Mouse (Mus musculus) heart, adult 2 months (tissue): ENCODE measurements around the gene Myl6b. TPM values are rescaled to one million over a fixed set of nuclear protein-coding genes. Genes with fewer than 3 reads are reported as not detected.
"Not testable (repeated sequence)": the region's sequence is repeated elsewhere in the genome, so short reads cannot be mapped to it uniquely, and the experiment has no call there.

Experiments used
- DNase-seq, 2 experiments: peaks; one replicate each; pipeline ENCODE4 v3.0.0; 2021
- H3K27ac ChIP-seq: fragments of 200-600 bp; 2 replicates; pipeline ENCODE4 v1.8.1; 2022
- H3K27me3 ChIP-seq: fragments of 200-500 bp; 2 replicates; pipeline ENCODE4 v1.6.1; 2012; ENCODE audit warnings: mild to moderate bottlenecking, low read length, inconsistent platforms, mixed read lengths; ENCODE audit not compliant: control insufficient read depth, insufficient read depth
- H3K36me3 ChIP-seq: fragments of 200-500 bp; 2 replicates; pipeline ENCODE4 v1.6.1; 2012; ENCODE audit warnings: low read length, inconsistent platforms; ENCODE audit not compliant: control insufficient read depth, insufficient read depth
- H3K4me1 ChIP-seq: fragments of 200-500 bp; 2 replicates; pipeline ENCODE4 v1.6.1; 2011; ENCODE audit warnings: low read length; ENCODE audit not compliant: control insufficient read depth, insufficient read depth
- H3K4me3 ChIP-seq: fragments of 200-600 bp; 2 replicates; pipeline ENCODE4 v1.8.1; 2022
- H3K79me2 ChIP-seq: fragments of 200-500 bp; replicated peaks from 2 replicates; pipeline ENCODE4 v1.6.1; 2012; ENCODE audit warnings: mild to moderate bottlenecking, inconsistent platforms, low read length, moderate library complexity, mixed read lengths; ENCODE audit not compliant: control insufficient read depth, insufficient read depth
- H3K9ac ChIP-seq: fragments of 200-500 bp; 2 replicates; pipeline ENCODE4 v1.6.1; 2012; ENCODE audit warnings: low read depth, mild to moderate bottlenecking, control low read depth, inconsistent platforms, low read length, mixed read lengths
- CTCF ChIP-seq: fragments of 200-600 bp; IDR thresholded peaks from 2 replicates; pipeline ENCODE4 v1.8.1; 2022; ENCODE audit warnings: antibody characterized with exemption, mild to moderate bottlenecking, moderate library complexity
- EP300 ChIP-seq: fragments of 200-500 bp; IDR thresholded peaks from 2 replicates; pipeline ENCODE4 v1.6.1; 2011; ENCODE audit warnings: low read depth, low read length, control low read depth; ENCODE audit not compliant: insufficient read depth
- POLR2A ChIP-seq: fragments of 200-500 bp; IDR thresholded peaks from 2 replicates; pipeline ENCODE4 v1.6.1; 2011; ENCODE audit warnings: mild to moderate bottlenecking, low read depth, low read length, control low read depth; ENCODE audit not compliant: insufficient read depth
- WGBS: fragments of 180-500 bp; shearing (Covaris S2); methylation state at CpG from one replicate; pipeline ENCODE4 v1.1.7; 2018; 5-methylcytosine and 5-hydroxymethylcytosine counted together
- intact Hi-C: fragments of 180-260 bp; cut with DNase I; formaldehyde crosslinking; loops from one replicate; pipeline ENCODE4 v1.15.1; 2025
- polyA plus RNA-seq: library from polyadenylated mRNA; depleted of rRNA; stranded (reverse); fragments of >200 nt; gene quantifications from 2 replicates; pipeline ENCODE4 v1.2.3, GENCODE M21; 2012
- total RNA-seq, 2 experiments: library from RNA; stranded (reverse); gene quantifications; 2 replicates each; pipeline ENCODE4 v1.2.3; 2021

Myl6b gene
- total and polyA plus RNA-seq, 3 experiments = 2.9 to 3.8 (median 3.5) TPM

DNA sequence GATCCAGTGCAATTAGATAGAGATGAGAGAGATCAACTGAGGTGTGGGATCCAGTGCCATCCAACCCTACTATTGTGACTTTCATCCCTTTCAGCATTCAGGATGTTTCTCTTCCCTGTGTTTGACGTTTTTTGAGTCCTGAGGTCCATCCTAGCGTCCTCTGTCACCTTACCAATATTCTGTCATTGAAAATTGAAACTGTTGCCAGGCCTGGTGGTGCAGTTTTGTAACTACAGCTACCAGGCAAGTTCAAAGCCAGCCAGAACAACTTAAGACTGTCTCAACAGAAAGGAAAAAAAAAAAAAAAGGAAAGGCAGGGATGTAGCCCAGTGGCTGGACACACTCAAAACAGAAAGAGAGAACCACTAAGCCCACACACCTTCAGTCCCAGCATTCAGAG, 3.2 kb downstream of the Myl6b start:
- H3K27ac ChIP-seq = peak overlapping the region; percentile 100
- no peak overlapping the region; the same call in 1 of the 2 replicates for H3K9ac ChIP-seq
- no peak overlapping the region for H3K4me3 ChIP-seq
- peaks cover 17% of the 10 kb centered on the region for H3K4me1 ChIP-seq
- 55% methylated on average over 2 of the region's 2 CpGs for WGBS
- peak; percentile 41 for TF ChIP-seq CTCF
- no peak for TF ChIP-seq POLR2A
- TF ChIP-seq EP300 = no peak
- H3K27me3 ChIP-seq = no peaks in the 10 kb centered on the region
- intact Hi-C loops = loop anchor here (10.0 kb wide), 1 partner anchor 400 kb away; the partner anchor contains the start of gene Baz2a
- peaks cover 8% of the 10 kb centered on the region for H3K36me3 ChIP-seq
- no peaks in the 10 kb centered on the region for H3K79me2 ChIP-seq
- DNase-seq = no peak

DNA sequence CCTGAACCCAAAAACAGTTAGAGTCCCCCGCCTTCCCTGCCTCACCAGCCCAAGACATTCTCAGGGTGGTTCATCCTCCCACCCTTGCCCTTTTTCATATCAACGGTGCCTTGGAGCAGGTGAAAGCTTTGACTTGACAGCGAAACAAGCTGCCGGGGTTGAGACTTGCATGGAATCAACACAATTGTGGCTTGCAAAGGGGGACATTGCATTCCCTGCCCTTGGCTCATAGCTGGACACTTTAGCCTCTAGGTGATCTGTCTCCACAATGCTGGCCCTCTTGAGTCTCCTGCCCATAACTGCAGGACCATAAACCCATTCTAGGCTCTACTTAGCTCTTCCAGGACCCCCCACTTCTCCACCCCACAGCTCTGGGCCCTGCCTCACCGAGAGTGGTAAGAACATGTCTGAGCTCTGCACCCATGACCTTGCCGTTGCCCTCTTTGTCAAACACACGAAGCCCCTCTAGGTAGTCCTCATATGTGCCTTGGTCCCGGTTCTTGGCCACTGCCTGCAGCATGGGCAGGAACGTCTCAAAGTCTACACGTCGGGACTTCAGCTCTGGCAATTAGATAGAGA, 3.7 kb downstream of the Myl6b start:
- 40% methylated on average over 11 of the region's 11 CpGs for WGBS
- intact Hi-C loops = loop anchor here (5.0 to 10.0 kb wide), 2 partner anchors 33 to 400 kb away; partner anchors contain the start of genes Baz2a and Esyt1
- TF ChIP-seq CTCF (no peak), EP300 (0 out of 2 replicates have a peak, but pooled peaks have one; percentile 3)
- peak overlapping the region; percentile 99 for H3K4me3 ChIP-seq
- peak overlapping the region; percentile 77 for H3K9ac ChIP-seq
- H3K27ac ChIP-seq = peak overlapping the region; percentile 100
- H3K4me1 ChIP-seq = peaks cover 18% of the 10 kb centered on the region
- H3K79me2 ChIP-seq = no peaks in the 10 kb centered on the region
- peak in 1 of 2 experiments; percentile 34 for DNase-seq
- peaks cover 11% of the 10 kb centered on the region for H3K36me3 ChIP-seq
- H3K27me3 ChIP-seq = no peaks in the 10 kb centered on the region

DNA sequence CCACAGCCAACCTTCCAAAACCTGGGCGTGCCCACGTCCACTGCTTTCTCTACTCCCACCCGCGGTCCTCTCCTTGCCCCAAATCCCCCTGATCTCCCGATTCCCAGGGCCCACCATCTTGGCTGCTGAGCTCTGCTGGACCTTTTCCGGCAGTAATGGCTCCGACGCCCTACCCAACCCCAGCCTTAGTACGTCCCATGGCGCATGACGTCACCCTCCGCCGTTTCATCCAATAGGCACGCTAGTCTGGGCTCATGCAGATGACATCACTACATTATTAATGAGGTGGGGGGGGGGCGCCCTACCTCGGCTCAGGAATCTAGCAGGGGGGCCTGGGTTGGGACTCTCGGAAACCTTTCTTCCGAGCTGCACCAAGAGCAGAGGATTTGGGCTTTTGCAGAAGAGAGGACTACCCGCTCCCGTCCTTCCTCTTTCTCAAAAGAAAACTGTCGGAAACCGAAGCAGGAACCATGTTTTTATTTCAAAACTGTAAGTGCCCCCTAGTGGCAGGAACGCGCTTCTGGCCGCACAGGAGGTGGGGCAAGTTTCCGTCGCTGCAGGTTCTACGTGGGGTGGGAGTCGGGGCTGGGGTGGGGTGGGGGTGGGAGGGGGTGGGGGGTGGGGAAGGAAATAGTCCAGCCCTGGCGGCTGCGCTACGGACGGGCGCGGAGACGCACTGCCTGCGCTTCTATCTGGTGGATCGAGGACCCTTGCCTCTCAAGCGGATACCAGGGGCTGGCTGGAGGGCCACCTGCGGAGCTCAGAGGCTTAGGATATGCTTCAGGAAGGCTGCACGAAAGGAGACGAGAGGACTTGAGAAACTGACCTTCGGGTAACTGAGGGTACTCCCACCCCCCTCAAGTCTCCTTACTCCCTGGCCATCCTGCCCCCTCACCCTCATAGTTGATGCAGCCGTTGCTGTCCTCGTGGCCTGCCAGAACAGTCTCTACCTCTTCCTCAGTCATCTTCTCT, 4.5 kb downstream of the Myl6b start, which contains the start of gene Myl6:
Gene Myl6, minus strand, starts transcription at position 451 of the 972 bp plus-strand sequence.
- WGBS = under 1% methylated on average over 45 of the region's 45 CpGs
- Histone ChIP-seq H3K4me3 (peak within 1 kb of the TSS; percentile 99), H3K27ac (peak within 1 kb of the TSS; percentile 100), H3K79me2 (no peaks in the 10 kb centered on the region), H3K36me3 (peaks cover 11% of the 10 kb centered on the region), H3K27me3 (no peaks in the 10 kb centered on the region), H3K9ac (peak within 1 kb of the TSS; percentile 77), H3K4me1 (peaks cover 19% of the 10 kb centered on the region)
- TF ChIP-seq CTCF (peak; percentile 78), POLR2A (peak; percentile 100), EP300 (peak; percentile 82; the same call in 1 of the 2 replicates)
- peak; percentile 95 to 97 for DNase-seq
- intact Hi-C loops = loop anchor here (2.0 to 10.0 kb wide), 3 partner anchors 33 to 399 kb away; partner anchors contain the start of genes Baz2a and Esyt1

DNA sequence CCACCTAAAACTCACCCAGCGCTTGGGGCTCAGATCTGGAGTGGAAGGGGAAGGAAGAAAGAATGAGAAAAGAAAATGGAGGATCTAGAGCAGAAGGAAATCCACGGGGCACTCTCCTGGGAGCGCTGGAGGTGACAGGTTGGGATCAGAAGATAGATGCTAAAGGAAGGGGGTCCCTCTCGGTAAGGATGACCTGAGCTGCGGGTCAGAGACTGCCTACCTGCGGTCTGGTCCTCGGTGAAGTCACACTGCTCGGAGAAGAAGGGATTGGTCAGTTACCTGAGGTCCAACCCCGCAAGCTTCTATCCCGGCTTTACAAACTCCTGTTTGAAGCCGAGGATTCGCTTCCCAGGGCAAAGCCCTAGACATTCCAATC, 5.2 kb downstream of the Myl6b start:
- Histone ChIP-seq H3K79me2 (no peaks in the 10 kb centered on the region; the same call in 1 of the 2 replicates), H3K4me1 (peaks cover 19% of the 10 kb centered on the region), H3K27ac (peak overlapping the region; percentile 100), H3K9ac (peak overlapping the region; percentile 66), H3K4me3 (peak overlapping the region; percentile 99), H3K36me3 (peaks cover 11% of the 10 kb centered on the region), H3K27me3 (no peaks in the 10 kb centered on the region)
- TF ChIP-seq EP300 (no peak), POLR2A (no peak), CTCF (no peak)
- intact Hi-C loops = loop anchor here (2.0 to 10.0 kb wide), 3 partner anchors 33 to 399 kb away; partner anchors contain the start of genes Baz2a and Esyt1
- no peak for DNase-seq
- WGBS = 0% methylated on average over 12 of the region's 12 CpGs

DNA sequence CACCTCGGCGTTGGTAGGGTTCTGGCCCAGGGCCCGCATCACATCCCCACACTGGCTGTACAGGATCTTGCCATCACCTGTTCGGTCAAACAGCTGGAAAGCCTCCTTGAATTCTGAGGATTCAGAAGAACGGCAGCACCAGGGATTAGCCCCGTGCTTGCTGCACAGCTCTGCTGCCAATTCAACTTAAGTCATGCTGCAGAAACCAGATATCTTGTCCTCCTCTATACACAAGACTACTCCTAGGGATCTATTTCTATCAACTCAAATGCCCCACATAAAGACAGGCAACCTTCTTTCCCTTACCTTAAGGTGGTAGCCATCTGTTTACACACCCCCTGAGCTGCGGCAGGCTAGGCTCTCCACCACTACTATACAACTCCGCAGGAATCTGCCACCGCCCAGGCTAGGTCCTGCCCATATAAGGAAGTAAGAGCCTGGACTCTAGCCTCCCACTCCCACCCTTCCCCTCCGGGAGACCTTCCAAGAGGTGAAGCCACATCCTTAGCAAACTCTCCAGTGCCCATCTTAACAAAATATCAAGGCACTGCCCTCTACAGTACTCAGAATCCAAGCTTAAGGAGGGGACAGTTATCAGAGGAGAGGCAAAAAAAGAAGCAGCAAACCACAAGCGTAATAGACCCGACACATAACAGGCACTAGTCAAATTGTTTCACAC, 5.7 kb downstream of the Myl6b start:
- DNase-seq = peak; percentile 75 to 82
- H3K4me1 ChIP-seq = peaks cover 19% of the 10 kb centered on the region
- H3K36me3 ChIP-seq = peaks cover 11% of the 10 kb centered on the region
- no peaks in the 10 kb centered on the region; the same call in 1 of the 2 replicates for H3K79me2 ChIP-seq
- WGBS = 2% methylated on average over 12 of the region's 12 CpGs
- peak overlapping the region; percentile 66 for H3K9ac ChIP-seq
- peak overlapping the region; percentile 99 for H3K4me3 ChIP-seq
- H3K27ac ChIP-seq = peak overlapping the region; percentile 100
- TF ChIP-seq CTCF (no peak), EP300 (no peak), POLR2A (peak; percentile 68; the same call in 1 of the 2 replicates)
- no peaks in the 10 kb centered on the region for H3K27me3 ChIP-seq
- intact Hi-C loops = loop anchor here (2.0 to 10.0 kb wide), 3 partner anchors 32 to 398 kb away; partner anchors contain the start of genes Baz2a and Esyt1

DNA sequence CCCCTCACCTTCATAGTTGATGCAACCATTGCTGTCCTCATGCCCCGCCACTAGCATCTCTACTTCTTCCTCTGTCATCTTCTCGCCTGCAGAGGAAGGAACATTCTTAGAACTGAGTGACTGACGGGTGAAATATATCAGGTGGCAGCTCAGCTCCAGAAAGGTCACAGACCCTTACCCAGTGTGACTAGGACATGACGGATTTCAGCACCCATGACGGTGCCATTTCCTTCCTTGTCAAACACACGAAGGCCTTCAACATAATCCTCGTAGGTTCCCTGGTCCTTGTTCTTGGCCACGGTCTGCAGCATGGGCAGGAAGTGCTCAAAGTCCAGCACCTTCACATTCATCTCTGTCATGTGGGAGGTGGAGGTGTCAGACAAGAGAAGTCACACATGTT, 6.4 kb downstream of the Myl6b start:
- peak overlapping the region; percentile 66 for H3K9ac ChIP-seq
- not testable (repeated sequence) for DNase-seq, H3K79me2 ChIP-seq, H3K27me3 ChIP-seq
- H3K27ac ChIP-seq = peak overlapping the region; percentile 100
- H3K36me3 ChIP-seq = peaks cover 11% of the 10 kb centered on the region
- WGBS = 6% methylated on average over 8 of the region's 8 CpGs
- peak overlapping the region; percentile 99 for H3K4me3 ChIP-seq
- peaks cover 19% of the 10 kb centered on the region for H3K4me1 ChIP-seq
- intact Hi-C loops = loop anchor here (2.0 to 10.0 kb wide), 3 partner anchors 31 to 397 kb away; partner anchors contain the start of genes Baz2a and Esyt1
